Mouse (Mus musculus) lung, embryonic 16.5 days (tissue): Measurements from ENCODE around the gene Poldip2. TPM values are rescaled to one million over a fixed set of nuclear protein-coding genes. Genes with fewer than 3 reads are reported as not detected.

Experiments
- ATAC-seq: fragments of 200-750 bp; cut with Nextera tagmentation; 2 replicates; pipeline ENCODE4 v1.8.0; 2017; ENCODE audit warnings: low read depth, mild to moderate bottlenecking, moderate library complexity
- H3K27ac ChIP-seq: fragments of 300-500 bp; sonication (generic); 2 replicates; pipeline ENCODE4 v1.5.1; 2014; ENCODE audit warnings: mild to moderate bottlenecking, control low read depth, low read length
- H3K27me3 ChIP-seq: fragments of 300-500 bp; sonication (generic); 2 replicates; pipeline ENCODE4 v1.6.1; 2014; ENCODE audit warnings: low read depth, low read length, mixed read lengths; ENCODE audit not compliant: control insufficient read depth, insufficient read depth
- H3K36me3 ChIP-seq: fragments of 300-500 bp; sonication (generic); 2 replicates; pipeline ENCODE4 v1.6.1; 2014; ENCODE audit warnings: low read length; ENCODE audit not compliant: control insufficient read depth, insufficient read depth
- H3K4me1 ChIP-seq: fragments of 300-500 bp; sonication (generic); replicated peaks from 2 replicates; pipeline ENCODE4 v1.6.1; 2014; ENCODE audit warnings: low read length, mixed read lengths; ENCODE audit not compliant: control insufficient read depth, insufficient read depth
- H3K4me2 ChIP-seq: fragments of 300-500 bp; sonication (generic); 2 replicates; pipeline ENCODE4 v1.6.1; 2014; ENCODE audit warnings: low read depth, low read length, control low read depth
- H3K4me3 ChIP-seq: fragments of 300-500 bp; sonication (generic); 2 replicates; pipeline ENCODE4 v1.5.1; 2014; ENCODE audit warnings: mild to moderate bottlenecking, low read length, control low read depth
- H3K9ac ChIP-seq: fragments of 300-500 bp; sonication (generic); 2 replicates; pipeline ENCODE4 v1.6.1; 2014; ENCODE audit warnings: low read length, control low read depth
- H3K9me3 ChIP-seq: fragments of 300-500 bp; sonication (generic); 2 replicates; pipeline ENCODE4 v1.6.1; 2016; ENCODE audit warnings: low read length; ENCODE audit not compliant: control insufficient read depth
- WGBS: fragments of 180-500 bp; shearing (Covaris S2); extraction: QIAGEN DNeasy Blood & Tissue Kit; methylation state at CpG from one replicate; pipeline ENCODE4 v1.1.7; 2014; 5-methylcytosine and 5-hydroxymethylcytosine counted together
- polyA plus RNA-seq: library from polyadenylated mRNA; unstranded; fragments of >200 nt; fragmentation: Nextera tagmentation; extraction: Ambion mirVana; gene quantifications from 2 replicates; pipeline ENCODE4 v1.2.1, GENCODE M21; 2015

The Poldip2 gene
- polyA plus RNA-seq, 1 experiment from 2014 or later = 142 TPM

DNA sequence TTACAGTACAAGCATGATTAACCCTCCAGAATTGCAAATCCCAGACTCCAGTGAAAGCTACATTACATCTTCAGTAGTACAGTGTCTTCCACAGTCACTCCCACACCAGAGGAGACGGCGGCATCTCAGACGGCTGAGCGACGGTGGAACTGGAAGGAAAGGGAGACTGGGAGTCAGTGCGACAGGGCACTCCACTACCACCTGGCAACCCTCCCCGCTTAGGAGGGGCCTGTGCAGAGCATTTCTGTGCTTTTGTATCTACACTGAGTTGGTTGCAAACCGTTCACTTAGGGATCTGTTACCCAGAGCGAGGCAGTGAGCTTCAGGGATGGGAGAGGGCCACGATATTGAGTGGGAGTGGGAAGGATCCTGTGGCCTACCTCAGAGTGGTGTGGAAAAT, 56.8 kb downstream of the Poldip2 start:
- WGBS = 83% methylated on average over 10 of the region's 10 CpGs
- H3K27me3 ChIP-seq = no peaks in the 10 kb centered on the region

DNA sequence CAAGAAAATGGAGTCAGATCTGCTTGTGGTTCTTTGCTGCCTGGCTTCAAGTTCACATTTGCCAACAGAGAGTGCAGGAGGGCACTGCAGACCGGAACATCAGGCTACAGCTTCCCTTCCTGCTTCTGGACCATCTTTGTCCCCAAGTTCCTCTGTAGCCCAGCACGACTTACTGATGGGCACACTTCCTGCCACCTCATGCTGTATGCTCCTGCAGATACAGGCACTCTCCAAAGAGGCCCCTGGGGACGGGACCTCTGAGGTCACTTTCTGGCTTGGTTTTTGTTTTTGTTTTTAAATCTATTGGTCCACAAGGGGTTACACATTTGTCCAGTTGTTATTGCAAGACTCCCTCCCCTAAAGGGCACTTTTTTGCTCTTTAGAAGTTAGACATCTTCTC, 57.8 kb downstream of the Poldip2 start:
- Histone ChIP-seq H3K27ac (0 out of 2 replicates have a peak overlapping the region, but pooled peaks have one; percentile 24), H3K4me2 (no peak overlapping the region), H3K36me3 (peaks cover 8% of the 10 kb centered on the region), H3K9ac (no peak overlapping the region), H3K4me1 (peaks cover 3% of the 10 kb centered on the region; the same call in 1 of the 2 replicates), H3K9me3 (no peaks in the 10 kb centered on the region), H3K27me3 (no peaks in the 10 kb centered on the region), H3K4me3 (no peak overlapping the region)
- WGBS = 46% methylated on average over 3 of the region's 3 CpGs
- no peak for ATAC-seq

More for the DNA sequence above, 56.8 kb downstream of the Poldip2 start:
- no peak overlapping the region for H3K4me2 ChIP-seq
- H3K36me3 ChIP-seq = peaks cover 5% of the 10 kb centered on the region
- no peak overlapping the region for H3K4me3 ChIP-seq
- peaks cover 3% of the 10 kb centered on the region; the same call in 1 of the 2 replicates for H3K4me1 ChIP-seq
- no peaks in the 10 kb centered on the region for H3K9me3 ChIP-seq
- no peak for ATAC-seq
- H3K27ac ChIP-seq = no peak overlapping the region
- no peak overlapping the region for H3K9ac ChIP-seq

DNA sequence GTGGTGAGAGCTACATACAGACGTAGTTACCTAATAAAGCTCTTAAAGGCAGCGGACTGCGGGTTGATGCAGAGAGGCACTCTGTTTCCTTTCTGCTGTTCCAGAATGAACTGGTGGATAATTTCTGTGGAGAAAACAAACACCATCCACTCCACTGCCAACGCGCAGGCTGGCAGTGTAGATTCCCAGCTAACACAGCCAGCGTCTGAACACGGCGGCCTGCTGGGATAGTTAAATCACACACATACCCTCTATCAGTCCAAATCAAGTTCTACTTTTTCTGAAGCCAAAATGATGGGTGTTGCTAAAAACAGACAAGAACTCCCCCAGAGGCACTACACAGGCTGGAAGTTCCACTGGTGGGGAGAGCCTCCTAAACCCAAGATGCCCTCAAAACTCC, 59.4 kb downstream of the Poldip2 start:
- ATAC-seq = no peak
- WGBS = 96% methylated on average over 8 of the region's 8 CpGs
- H3K9me3 ChIP-seq = no peaks in the 10 kb centered on the region
- H3K27ac ChIP-seq = no peak overlapping the region
- H3K36me3 ChIP-seq = peaks cover 8% of the 10 kb centered on the region
- H3K4me3 ChIP-seq = no peak overlapping the region
- H3K4me2 ChIP-seq = no peak overlapping the region
- H3K4me1 ChIP-seq = peaks cover under 1% of the 10 kb centered on the region; the same call in 1 of the 2 replicates
- H3K27me3 ChIP-seq = no peaks in the 10 kb centered on the region
- H3K9ac ChIP-seq = no peak overlapping the region

DNA sequence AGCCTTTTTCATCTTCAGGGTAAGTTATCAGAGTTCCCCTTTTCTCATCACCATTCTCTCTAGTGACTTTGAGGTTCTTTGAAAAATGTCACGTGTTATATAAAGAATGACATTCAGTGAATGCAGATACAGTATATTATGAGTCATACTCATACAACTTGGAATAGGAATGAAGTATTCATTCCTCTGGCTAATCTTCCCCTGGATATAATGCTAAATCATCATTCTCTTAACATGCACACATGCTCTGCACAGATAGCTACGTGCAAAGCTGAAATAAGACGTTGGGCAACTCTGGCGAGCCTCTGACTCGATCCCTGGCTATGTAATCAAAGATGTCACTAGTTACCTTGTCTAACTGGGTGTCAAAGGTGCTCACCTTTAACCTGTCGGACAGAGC, 59.9 kb downstream of the Poldip2 start:
- H3K27me3 ChIP-seq = no peaks in the 10 kb centered on the region
- no peak overlapping the region for H3K4me3 ChIP-seq
- no peak overlapping the region for H3K27ac ChIP-seq
- H3K9ac ChIP-seq = no peak overlapping the region
- H3K9me3 ChIP-seq = no peaks in the 10 kb centered on the region
- no peak overlapping the region for H3K4me2 ChIP-seq
- WGBS = 81% methylated on average over 6 of the region's 6 CpGs
- no peaks in the 10 kb centered on the region for H3K4me1 ChIP-seq
- no peak for ATAC-seq
- peaks cover 8% of the 10 kb centered on the region for H3K36me3 ChIP-seq

Other genes with a start within 250 kb of the Poldip2 start
- 0.13 and 0.35 TPM in 2 replicates for gene BC030499, start 221.4 kb upstream of the Poldip2 start, polyA plus RNA-seq
- gene Spag5, start 210.7 kb upstream of the Poldip2 start, polyA plus RNA-seq = 44.9 and 46.7 TPM in 2 replicates
- 8.9 and 12.1 TPM in 2 replicates for gene Aldoc, start 189.2 kb upstream of the Poldip2 start, polyA plus RNA-seq
- 81.8 and 84.8 TPM in 2 replicates for gene Pigs, start 183.8 kb upstream of the Poldip2 start, polyA plus RNA-seq
- 26.6 and 27.2 TPM in 2 replicates for gene Unc119, start 168.7 kb upstream of the Poldip2 start, polyA plus RNA-seq
- 0.77 and 1.2 TPM in 2 replicates for gene Foxn1, start 125.6 kb upstream of the Poldip2 start, polyA plus RNA-seq
- 0.15 and 0.47 TPM in 2 replicates for gene Slc13a2, start 90.0 kb upstream of the Poldip2 start, polyA plus RNA-seq
- gene Slc46a1, start 46.5 kb upstream of the Poldip2 start, polyA plus RNA-seq = 12.2 TPM in 2 replicates
- 0.97 and 1.2 TPM in 2 replicates for gene Sarm1, start 14.4 kb upstream of the Poldip2 start, polyA plus RNA-seq
- gene Vtn, start 13.1 kb upstream of the Poldip2 start, polyA plus RNA-seq = 1.5 and 14.5 TPM in 2 replicates
- not detected in 2 replicates for gene Sebox, start 8.7 kb upstream of the Poldip2 start, polyA plus RNA-seq
- gene Tmem199, start within 50 bp of the Poldip2 start, polyA plus RNA-seq = 44.9 and 48.3 TPM in 2 replicates
- gene Tnfaip1, start 24.1 kb downstream of the Poldip2 start, polyA plus RNA-seq = 80.2 and 85.1 TPM in 2 replicates
- gene Ift20, start 24.2 kb downstream of the Poldip2 start, polyA plus RNA-seq = 145 and 154 TPM in 2 replicates
- gene Tmem97, start 38.6 kb downstream of the Poldip2 start, polyA plus RNA-seq = 64.7 and 71.5 TPM in 2 replicates
- gene Nlk, start 185.2 kb downstream of the Poldip2 start, polyA plus RNA-seq = 13.1 and 13.6 TPM in 2 replicates
- gene Ccnq, start 239.5 kb downstream of the Poldip2 start, polyA plus RNA-seq = 35.1 and 36.9 TPM in 2 replicates